Mouse (Mus musculus) megakaryocyte, adult 5-6 weeks (primary cell): ENCODE measurements around the gene Rpa2. TPM values are rescaled to one million over a fixed set of nuclear protein-coding genes. Genes with fewer than 3 reads are reported as not detected.
"Not testable (repeated sequence)": the region's sequence is repeated elsewhere in the genome, so short reads cannot be mapped to it uniquely, and the experiment has no call there.

Experiments used
- ATAC-seq: 2 replicates; pipeline ENCODE4 v1.8.0; 2016; ENCODE audit warnings: mild to moderate bottlenecking, inconsistent platforms; ENCODE audit not compliant: poor library complexity, severe bottlenecking
- total RNA-seq, 2 experiments: library from RNA; stranded (forward) in 1 of 2; stranded (reverse) in 1 of 2; fragments of 153-499, 151-499 nt in 1 of 2; fragments of 221-1000, 200-1000 nt in 1 of 2; gene quantifications; 2 replicates each; pipeline versions ENCODE4 v1.2.3 to v1.2.4; 2015 to 2017

Gene Rpa2
- total RNA-seq, 2 experiments from 2014 or later: 27.9 to 28.7 TPM

- ATAC-seq: peak; percentile 71
These were observed 7.8 kb upstream of the Rpa2 start for GRCm38 (mm10) chr4:132760296-132760695.

- ATAC-seq: no peak
These were observed 5.5 kb upstream of the Rpa2 start for GRCm38 (mm10) chr4:132762602-132763001.

GRCm38 (mm10) chr4:132763125-132763524 lies 5.0 kb upstream of the Rpa2 start:
- not testable (repeated sequence) for ATAC-seq

- ATAC-seq: no peak
These were observed 3.6 kb downstream of the Rpa2 start for GRCm38 (mm10) chr4:132771776-132772175.

- ATAC-seq: no peak
These were observed 6.8 kb downstream of the Rpa2 start for GRCm38 (mm10) chr4:132774905-132775304.

GRCm38 (mm10) chr4:132776764-132777163 lies 8.6 kb downstream of the Rpa2 start:
- ATAC-seq: peak; percentile 80

- no peak for ATAC-seq
These were observed 10.6 kb downstream of the Rpa2 start for GRCm38 (mm10) chr4:132778562-132779201.

GRCm38 (mm10) chr4:132780288-132780687 lies 12.2 kb downstream of the Rpa2 start:
- ATAC-seq: peak; percentile 89

GRCm38 (mm10) chr4:132783732-132784131 lies 15.6 kb downstream of the Rpa2 start:
- ATAC-seq: no peak

GRCm38 (mm10) chr4:132785228-132785627 lies 17.1 kb downstream of the Rpa2 start:
- no peak for ATAC-seq

- ATAC-seq: no peak
These were observed 21.6 kb downstream of the Rpa2 start for GRCm38 (mm10) chr4:132789731-132790130.

- not testable (repeated sequence) for ATAC-seq
These were observed 25.3 kb downstream of the Rpa2 start for GRCm38 (mm10) chr4:132793322-132794004.

GRCm38 (mm10) chr4:132794028-132794427 lies 25.9 kb downstream of the Rpa2 start:
- peak; percentile 61 for ATAC-seq

- ATAC-seq: peak; percentile 76
These were observed 26.6 kb downstream of the Rpa2 start for GRCm38 (mm10) chr4:132794760-132795159.

- peak; percentile 30 for ATAC-seq
These were observed 27.0 kb downstream of the Rpa2 start for GRCm38 (mm10) chr4:132795171-132795570.

GRCm38 (mm10) chr4:132796196-132796886 lies 28.2 kb downstream of the Rpa2 start, which contains the start of gene Themis2:
Gene Themis2, minus strand, starts transcription at chr4:132796387.
- peak; percentile 58 for ATAC-seq

GRCm38 (mm10) chr4:132797461-132797860 lies 29.3 kb downstream of the Rpa2 start:
- ATAC-seq: no peak

GRCm38 (mm10) chr4:132798028-132798427 lies 29.9 kb downstream of the Rpa2 start:
- ATAC-seq: no peak

GRCm38 (mm10) chr4:132798666-132799065 lies 30.5 kb downstream of the Rpa2 start:
- ATAC-seq: not testable (repeated sequence)

- ATAC-seq: no peak
These were observed 31.7 kb downstream of the Rpa2 start for GRCm38 (mm10) chr4:132799845-132800244.

- no peak for ATAC-seq
These were observed 33.3 kb downstream of the Rpa2 start for GRCm38 (mm10) chr4:132801176-132802077.
